Mouse (Mus musculus) hindbrain, postnatal 0 days (tissue): ENCODE results near the gene Car5a. TPM values are rescaled to one million over a fixed set of nuclear protein-coding genes. Genes with fewer than 3 reads are reported as not detected.

Source experiments
- ATAC-seq: fragments of 200-750 bp; cut with Nextera tagmentation; 2 replicates; pipeline ENCODE4 v1.8.0; 2017; ENCODE audit warnings: mild to moderate bottlenecking, moderate TSS enrichment, moderate library complexity
- DNase-seq: peaks from one replicate; pipeline ENCODE4 v3.0.0-alpha.2; 2015; ENCODE audit warnings: low spot score
- H3K27ac ChIP-seq: fragments of 300-500 bp; sonication (generic); 2 replicates; pipeline ENCODE4 v1.5.1; 2014; ENCODE audit warnings: mild to moderate bottlenecking
- H3K27me3 ChIP-seq: fragments of 300-500 bp; sonication (generic); 2 replicates; pipeline ENCODE4 v1.6.1; 2014; ENCODE audit warnings: low read length, mixed read lengths; ENCODE audit not compliant: insufficient read depth
- H3K36me3 ChIP-seq: fragments of 300-500 bp; sonication (generic); 2 replicates; pipeline ENCODE4 v1.6.1; 2014; ENCODE audit warnings: low read length, mixed read lengths; ENCODE audit not compliant: insufficient read depth
- H3K4me1 ChIP-seq: fragments of 300-500 bp; sonication (generic); 2 replicates; pipeline ENCODE4 v1.6.1; 2014; ENCODE audit warnings: antibody characterized with exemption, low read length, mixed read lengths; ENCODE audit not compliant: insufficient read depth
- H3K4me2 ChIP-seq: fragments of 300-500 bp; sonication (generic); 2 replicates; pipeline ENCODE4 v1.6.1; 2014; ENCODE audit warnings: low read depth, mild to moderate bottlenecking, low read length, moderate library complexity, mixed read lengths
- H3K4me3 ChIP-seq: fragments of 300-500 bp; sonication (generic); 2 replicates; pipeline ENCODE4 v1.5.1; 2014; ENCODE audit warnings: low read length
- H3K9ac ChIP-seq: fragments of 300-500 bp; sonication (generic); replicated peaks from 2 replicates; pipeline ENCODE4 v1.6.1; 2014; ENCODE audit warnings: mild to moderate bottlenecking, low read length, moderate library complexity, mixed read lengths
- H3K9me3 ChIP-seq: fragments of 300-500 bp; sonication (generic); 2 replicates; pipeline ENCODE4 v1.6.1; 2016; ENCODE audit warnings: low read length, mixed read lengths
- CTCF ChIP-seq: IDR thresholded peaks from 2 replicates; pipeline ENCODE4 v1.5.1; 2016; ENCODE audit warnings: antibody characterized with exemption, control low read depth, low read depth
- WGBS: fragments of 180-500 bp; shearing (Covaris S2); extraction: QIAGEN DNeasy Blood & Tissue Kit; methylation state at CpG from one replicate; pipeline ENCODE4 v1.1.7; 2014; 5-methylcytosine and 5-hydroxymethylcytosine counted together
- polyA plus RNA-seq: library from polyadenylated mRNA; unstranded; fragments of >200 nt; fragmentation: Nextera tagmentation; extraction: Ambion mirVana; gene quantifications from 2 replicates; pipeline ENCODE4 v1.2.1, GENCODE M21; 2015
- total RNA-seq: library from RNA; depleted of rRNA; stranded (reverse); fragments of >200 nt; gene quantifications from 2 replicates; pipeline ENCODE4 v1.2.3, GENCODE M21; 2014

Gene Car5a
- total and polyA plus RNA-seq, 2 experiments from 2014 or later = 0.23 to 0.42 TPM

GRCm38 (mm10) chr8:121935341-121936294 lies 9.1 kb downstream of the Car5a start:
- WGBS = 25% methylated on average over 12 of the region's 12 CpGs
- peak overlapping the region; percentile 88 for H3K27ac ChIP-seq
- ATAC-seq (peak; percentile 94), DNase-seq (peak; percentile 97)
- H3K9ac ChIP-seq = peak overlapping the region; percentile 14
- peak; percentile 85 for TF ChIP-seq CTCF
- peaks cover 17% of the 10 kb centered on the region for H3K4me1 ChIP-seq
- H3K36me3 ChIP-seq = no peaks in the 10 kb centered on the region
- H3K9me3 ChIP-seq = no peaks in the 10 kb centered on the region
- H3K4me2 ChIP-seq = no peak overlapping the region
- H3K27me3 ChIP-seq = no peaks in the 10 kb centered on the region
- H3K4me3 ChIP-seq = no peak overlapping the region

- DNase-seq (peak; percentile 17), ATAC-seq (peak; percentile 25; the same call in 1 of the 2 replicates)
- Histone ChIP-seq H3K9ac (peak overlapping the region; percentile 14; the same call in 1 of the 2 replicates), H3K27ac (peak overlapping the region; percentile 88), H3K4me1 (peaks cover 17% of the 10 kb centered on the region), H3K27me3 (no peaks in the 10 kb centered on the region), H3K4me3 (no peak overlapping the region), H3K9me3 (no peaks in the 10 kb centered on the region), H3K36me3 (no peaks in the 10 kb centered on the region), H3K4me2 (no peak overlapping the region)
- TF ChIP-seq CTCF = no peak
Observed at GRCm38 (mm10) chr8:121934923-121935322, 9.8 kb downstream of the Car5a start.

DNA sequence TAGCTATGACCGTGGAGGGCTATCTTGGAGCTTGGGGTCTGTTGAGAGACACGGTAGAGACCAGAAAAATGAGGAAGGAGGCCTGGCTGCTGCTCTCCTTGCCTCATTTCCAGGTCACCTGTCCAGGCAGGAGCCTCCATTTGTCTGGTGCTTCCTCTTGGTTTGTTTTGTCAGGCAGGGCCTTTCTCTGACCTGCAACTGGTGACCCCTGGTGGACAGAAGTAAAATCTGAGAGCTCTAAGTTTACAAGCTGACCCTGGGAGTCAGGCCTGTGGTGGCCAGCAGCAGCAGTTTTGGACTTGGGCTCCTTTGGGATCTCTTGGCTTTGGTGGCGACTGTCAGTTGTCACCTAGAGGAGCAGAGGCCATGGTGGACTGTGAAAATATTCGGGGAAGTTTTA lies 10.2 kb downstream of the Car5a start:
- no peak for ATAC-seq

GRCm38 (mm10) chr8:121932668-121933520 lies 11.8 kb downstream of the Car5a start:
- H3K4me2 ChIP-seq = no peak overlapping the region
- TF ChIP-seq CTCF = peak; percentile 54
- H3K27me3 ChIP-seq = no peaks in the 10 kb centered on the region
- WGBS = 79% methylated on average over 14 of the region's 14 CpGs
- DNase-seq (no peak), ATAC-seq (no peak)
- H3K9me3 ChIP-seq = no peaks in the 10 kb centered on the region
- H3K36me3 ChIP-seq = no peaks in the 10 kb centered on the region
- H3K4me1 ChIP-seq = peaks cover 17% of the 10 kb centered on the region
- H3K4me3 ChIP-seq = no peak overlapping the region
- H3K9ac ChIP-seq = no peak overlapping the region
- peak overlapping the region; percentile 16; the same call in 1 of the 2 replicates for H3K27ac ChIP-seq

More for the DNA sequence above, 10.2 kb downstream of the Car5a start:
- WGBS = 32% methylated on average over 4 of the region's 4 CpGs
- peak; percentile 66 for DNase-seq
- Histone ChIP-seq H3K4me2 (no peak overlapping the region), H3K4me3 (no peak overlapping the region), H3K9me3 (no peaks in the 10 kb centered on the region), H3K4me1 (peaks cover 17% of the 10 kb centered on the region), H3K36me3 (no peaks in the 10 kb centered on the region), H3K27me3 (no peaks in the 10 kb centered on the region), H3K9ac (0 out of 2 replicates have a peak overlapping the region, but pooled peaks have one; percentile 14), H3K27ac (peak overlapping the region; percentile 88)
- peak; percentile 70 for TF ChIP-seq CTCF

- 67% methylated on average over 12 of the region's 12 CpGs for WGBS
- peak; percentile 25 for DNase-seq
- Histone ChIP-seq H3K4me2 (no peak overlapping the region), H3K9ac (no peak overlapping the region), H3K36me3 (no peaks in the 10 kb centered on the region), H3K9me3 (no peaks in the 10 kb centered on the region), H3K27ac (peak overlapping the region; percentile 16; the same call in 1 of the 2 replicates), H3K27me3 (no peaks in the 10 kb centered on the region), H3K4me1 (peaks cover 17% of the 10 kb centered on the region), H3K4me3 (no peak overlapping the region)
- no peak for ATAC-seq
- TF ChIP-seq CTCF = no peak
Observed at GRCm38 (mm10) chr8:121932026-121932667, 12.6 kb downstream of the Car5a start.

DNA sequence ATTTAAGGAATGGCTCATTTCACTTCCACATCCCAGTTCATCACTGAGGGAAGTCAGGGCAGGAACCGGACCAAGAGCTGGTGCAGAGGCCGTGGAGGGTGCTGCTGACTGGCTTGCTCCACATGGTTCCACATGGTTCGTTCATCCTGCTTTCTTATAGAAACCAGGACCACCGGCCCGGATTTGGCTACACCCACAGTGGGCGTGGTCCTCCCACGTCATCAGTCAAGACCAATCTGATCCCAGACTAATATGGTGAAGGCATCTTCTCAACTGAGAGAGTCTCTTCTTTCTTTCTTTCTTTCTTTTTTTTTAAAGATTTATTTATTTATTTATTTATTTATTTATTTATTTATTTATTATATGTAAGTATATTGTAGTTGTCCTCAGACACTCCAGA lies 13.1 kb downstream of the Car5a start:
- DNase-seq = no peak
- Histone ChIP-seq H3K27ac (no peak overlapping the region), H3K27me3 (no peaks in the 10 kb centered on the region), H3K9ac (no peak overlapping the region), H3K4me2 (no peak overlapping the region), H3K4me3 (no peak overlapping the region), H3K4me1 (peaks cover 17% of the 10 kb centered on the region), H3K9me3 (no peaks in the 10 kb centered on the region), H3K36me3 (no peaks in the 10 kb centered on the region)
- TF ChIP-seq CTCF = no peak
- WGBS = 83% methylated on average over 7 of the region's 7 CpGs
- ATAC-seq = no peak
